Mouse (Mus musculus) v-Abl transformed pro-B cells (cell line): ENCODE data around the gene Ifitm2.

Experiments
- in situ Hi-C, 2 experiments: fragments of 400-800 bp; cut with MboI; formaldehyde crosslinking; loops; one replicate each; pipeline ENCODE4 v1.15.1; 2025; ENCODE audit not compliant: unreplicated experiment in 2 of 2

The Ifitm2 gene

GRCm38 (mm10) chr7:140919911-140920310 lies 35.9 kb downstream of the Ifitm2 start:
- in situ Hi-C loops, result loop anchor here in 1 of 2 experiments (10.0 kb wide), 1 partner anchor 445 kb away; no protein-coding TSS in a partner anchor

GRCm38 (mm10) chr7:140914031-140914690 lies 41.6 kb downstream of the Ifitm2 start:
- in situ Hi-C loops, result loop anchor here in 1 of 2 experiments (5.0 to 10.0 kb wide), 2 partner anchors 33 to 451 kb away; no protein-coding TSS in a partner anchor

- in situ Hi-C loops, result loop anchor here in 1 of 2 experiments (5.0 to 10.0 kb wide), 2 partner anchors 34 to 452 kb away; no protein-coding TSS in a partner anchor
These were observed 42.8 kb downstream of the Ifitm2 start for GRCm38 (mm10) chr7:140912846-140913482.

GRCm38 (mm10) chr7:140912293-140912692 lies 43.5 kb downstream of the Ifitm2 start:
- in situ Hi-C loops, result loop anchor here in 1 of 2 experiments (5.0 to 10.0 kb wide), 2 partner anchors 35 to 453 kb away; no protein-coding TSS in a partner anchor

- in situ Hi-C loops, result loop anchor here (5.0 to 10.0 kb wide), 3 partner anchors 139 to 944 kb away; no protein-coding TSS in a partner anchor
These were observed 47.1 kb downstream of the Ifitm2 start for GRCm38 (mm10) chr7:140908634-140909107.

GRCm38 (mm10) chr7:140908181-140908580 lies 47.6 kb downstream of the Ifitm2 start:
- in situ Hi-C loops, result loop anchor here (5.0 to 10.0 kb wide), 3 partner anchors 139 to 943 kb away; no protein-coding TSS in a partner anchor

GRCm38 (mm10) chr7:140907697-140908096 lies 48.1 kb downstream of the Ifitm2 start:
- in situ Hi-C loops, result loop anchor here (5.0 to 10.0 kb wide), 3 partner anchors 140 to 943 kb away; no protein-coding TSS in a partner anchor

- in situ Hi-C loops, result loop anchor here (5.0 to 10.0 kb wide), 3 partner anchors 140 to 942 kb away; no protein-coding TSS in a partner anchor
These were observed 48.7 kb downstream of the Ifitm2 start for GRCm38 (mm10) chr7:140907131-140907530.

- in situ Hi-C loops, result loop anchor here (5.0 to 10.0 kb wide), 3 partner anchors 142 to 941 kb away; no protein-coding TSS in a partner anchor
These were observed 50.1 kb downstream of the Ifitm2 start for GRCm38 (mm10) chr7:140905642-140906081.
